Mouse (Mus musculus) erythroblast, adult 5-6 weeks (primary cell): ENCODE measurements at regions not wholly inside any gene's neighbourhood (a gene's known extent, or its start where the extent isn't known, plus 50 kb on each side); places are given as distances from the start of the nearest gene placed in this dataset.
"Not testable (repeated sequence)": the region's sequence is repeated elsewhere in the genome, so short reads cannot be mapped to it uniquely, and the experiment has no call there.

ENCODE experiments used
- ATAC-seq: replicated peaks from 2 replicates; pipeline ENCODE4 v1.8.0; 2016; ENCODE audit warnings: moderate number of reproducible peaks, mild to moderate bottlenecking, moderate TSS enrichment, inconsistent platforms; ENCODE audit not compliant: poor library complexity, low FRiP score, severe bottlenecking

- no peak for ATAC-seq
Measured at GRCm38 (mm10) chr1:136680173-136680572, 55.5 kb downstream of the Zfp281 start.

- not testable (repeated sequence) for ATAC-seq
Measured at GRCm38 (mm10) chr1:136682311-136682710, 57.6 kb downstream of the Zfp281 start.

GRCm38 (mm10) chr1:136683061-136683531 lies 58.4 kb downstream of the Zfp281 start:
- no peak for ATAC-seq

- no peak for ATAC-seq
Measured at GRCm38 (mm10) chr1:136683561-136684131, 58.9 kb downstream of the Zfp281 start.

- ATAC-seq, result no peak
Measured at GRCm38 (mm10) chr1:136684481-136684880, 59.8 kb downstream of the Zfp281 start.

- peak; percentile 74 for ATAC-seq
Measured at GRCm38 (mm10) chr1:136685191-136686060, 60.7 kb downstream of the Zfp281 start.

GRCm38 (mm10) chr1:136686467-136686866 lies 61.8 kb downstream of the Zfp281 start:
- ATAC-seq, result no peak

GRCm38 (mm10) chr1:136690068-136690467 lies 65.4 kb downstream of the Zfp281 start:
- no peak for ATAC-seq

- ATAC-seq, result no peak
Measured at GRCm38 (mm10) chr1:136693421-136693820, 68.7 kb downstream of the Zfp281 start.

GRCm38 (mm10) chr1:136694983-136695382 lies 70.3 kb downstream of the Zfp281 start:
- no peak for ATAC-seq

GRCm38 (mm10) chr1:136696077-136696641 lies 71.5 kb downstream of the Zfp281 start:
- ATAC-seq, result no peak

GRCm38 (mm10) chr1:136698454-136699152 lies 73.9 kb downstream of the Zfp281 start:
- ATAC-seq, result no peak

- ATAC-seq, result no peak
Measured at GRCm38 (mm10) chr1:136699153-136699524, 74.4 kb downstream of the Zfp281 start.

- ATAC-seq, result no peak
Measured at GRCm38 (mm10) chr1:136699571-136699970, 74.9 kb downstream of the Zfp281 start.

GRCm38 (mm10) chr1:136704139-136704538 lies 79.4 kb downstream of the Zfp281 start:
- ATAC-seq, result no peak

- no peak for ATAC-seq
Measured at GRCm38 (mm10) chr1:136706509-136706908, 81.8 kb downstream of the Zfp281 start.

GRCm38 (mm10) chr1:136707394-136707793 lies 82.7 kb downstream of the Zfp281 start:
- ATAC-seq, result no peak; the same call in 1 of the 2 replicates

GRCm38 (mm10) chr1:136707866-136708265 lies 83.2 kb downstream of the Zfp281 start:
- no peak for ATAC-seq

GRCm38 (mm10) chr1:136710196-136710595 lies 85.5 kb downstream of the Zfp281 start:
- no peak for ATAC-seq

GRCm38 (mm10) chr1:136711243-136711642 lies 86.5 kb downstream of the Zfp281 start:
- ATAC-seq, result no peak
